Mouse (Mus musculus) gastrocnemius, adult 18-20 months (tissue): ENCODE results near the gene Cadps2. TPM values are rescaled to one million over a fixed set of nuclear protein-coding genes. Genes with fewer than 3 reads are reported as not detected.
A peak's percentile ranks its signal among the peaks of the same experiment; 100 is the strongest.

ENCODE experiments used
- DNase-seq: peaks from one replicate; pipeline ENCODE4 v3.0.0; 2021; ENCODE audit warnings: low spot score
- total RNA-seq, 2 experiments: library from RNA; stranded (reverse); gene quantifications; 2 replicates each; pipeline ENCODE4 v1.2.3; 2021

Gene Cadps2
- total RNA-seq, 2 experiments from 2014 or later, result 0.36 to 0.41 TPM

GRCm38 (mm10) chr6:23567651-23568050 is 271.6 kb downstream of the Cadps2 start:
- DNase-seq, result no peak

GRCm38 (mm10) chr6:23549874-23550273 is 289.3 kb downstream of the Cadps2 start:
- no peak for DNase-seq

GRCm38 (mm10) chr6:23523710-23524109 is 315.5 kb downstream of the Cadps2 start:
- no peak for DNase-seq

GRCm38 (mm10) chr6:23522556-23522955 is 316.7 kb downstream of the Cadps2 start:
- DNase-seq, result no peak

GRCm38 (mm10) chr6:23498611-23499010 is 340.6 kb downstream of the Cadps2 start:
- no peak for DNase-seq

DNA sequence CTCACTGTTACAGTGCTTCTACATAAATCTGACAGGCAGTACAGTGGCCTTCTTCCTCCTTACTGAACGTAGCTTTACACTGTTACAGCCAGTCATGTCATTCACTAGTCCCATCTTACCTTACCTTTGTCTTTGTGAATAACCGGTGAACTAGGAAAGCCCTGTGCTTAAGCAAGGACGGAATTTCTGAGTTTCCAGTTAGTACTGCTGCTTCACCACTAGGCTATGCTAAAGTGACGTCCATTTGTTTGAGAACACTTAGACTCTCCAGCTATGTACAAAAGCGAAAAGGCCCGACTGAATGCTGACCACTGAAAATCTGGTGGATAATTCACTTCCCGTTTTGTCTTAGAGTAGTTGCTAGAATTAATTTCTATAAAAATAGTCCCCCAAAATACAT is 347.4 kb downstream of the Cadps2 start:
- no peak for DNase-seq

DNA sequence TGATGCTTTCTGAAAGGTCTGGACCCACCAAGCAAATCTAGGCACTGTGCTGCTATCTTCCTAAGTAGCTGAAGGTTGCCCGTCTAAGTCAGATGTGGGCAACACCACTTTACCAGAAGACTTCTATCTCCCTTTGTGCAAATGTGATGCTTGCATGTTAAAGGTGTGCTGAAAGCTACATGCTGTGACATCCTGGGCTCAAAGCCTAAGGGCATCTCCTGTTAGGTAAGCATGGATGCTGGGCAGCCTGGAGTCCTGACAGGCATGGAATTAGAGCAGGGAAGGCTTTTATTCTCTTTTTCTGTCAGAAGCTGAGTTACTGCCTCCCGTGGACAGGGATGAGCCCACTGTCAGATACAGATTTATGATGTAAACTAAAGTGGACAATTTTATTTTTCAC is 348.8 kb downstream of the Cadps2 start:
- no peak for DNase-seq

DNA sequence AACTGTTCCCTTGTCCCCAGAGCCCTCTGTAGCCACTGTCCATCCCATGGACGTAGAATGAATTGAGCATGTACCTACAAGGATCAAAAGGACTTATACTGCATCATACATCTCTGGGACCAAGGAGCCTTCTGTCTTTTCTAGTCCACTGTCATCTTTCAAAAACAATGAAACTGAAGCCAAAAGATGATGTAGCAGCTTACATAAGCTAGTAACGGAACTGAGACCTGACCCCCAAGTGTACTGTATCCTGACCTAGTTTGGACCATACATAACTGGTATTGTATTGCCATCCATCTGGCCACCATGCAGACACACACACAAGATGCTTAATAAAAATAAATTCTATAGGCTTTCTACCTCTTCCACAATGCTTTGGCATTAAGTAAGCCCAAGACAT is 350.2 kb downstream of the Cadps2 start:
- DNase-seq, result no peak

GRCm38 (mm10) chr6:23472686-23473085 is 366.5 kb downstream of the Cadps2 start:
- DNase-seq, result no peak

- no peak for DNase-seq
Observed at GRCm38 (mm10) chr6:23471830-23472229, 367.4 kb downstream of the Cadps2 start.

- DNase-seq, result no peak
Observed at GRCm38 (mm10) chr6:23467885-23468284, 371.3 kb downstream of the Cadps2 start.

DNA sequence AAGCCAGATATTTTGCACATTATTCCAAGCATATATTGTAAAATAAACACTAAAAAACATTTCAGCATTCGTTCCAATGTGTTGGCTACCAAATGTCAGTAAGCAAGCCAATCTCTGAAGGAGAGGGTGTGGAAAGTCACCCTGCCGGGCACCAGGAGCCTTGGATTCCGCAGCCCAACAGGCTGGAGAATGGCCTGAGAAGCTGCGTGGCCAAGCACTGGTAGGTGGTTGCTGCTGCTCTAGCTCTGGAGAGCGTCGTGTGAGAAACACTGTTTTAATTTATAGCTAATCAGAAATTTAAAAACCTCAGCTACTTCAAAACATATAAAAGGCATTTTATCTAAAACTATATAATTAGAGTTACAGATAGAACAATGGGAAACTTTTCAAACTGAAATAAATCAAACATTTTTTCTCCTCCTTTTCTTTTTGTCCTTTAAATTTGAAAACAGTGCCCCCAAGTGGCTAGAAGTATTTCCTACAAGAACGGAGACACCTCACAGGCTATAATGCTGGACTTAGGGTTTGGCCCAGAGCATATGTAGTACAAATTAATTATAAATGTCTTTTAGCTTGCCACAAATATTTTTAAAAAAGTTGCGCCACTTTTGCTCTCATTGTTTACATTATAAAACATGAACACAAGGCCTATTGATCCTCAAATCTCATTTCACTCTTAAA is 376.5 kb downstream of the Cadps2 start:
- DNase-seq, result no peak

- DNase-seq, result peak; percentile 3
Observed at GRCm38 (mm10) chr6:23457748-23458147, 381.5 kb downstream of the Cadps2 start.

DNA sequence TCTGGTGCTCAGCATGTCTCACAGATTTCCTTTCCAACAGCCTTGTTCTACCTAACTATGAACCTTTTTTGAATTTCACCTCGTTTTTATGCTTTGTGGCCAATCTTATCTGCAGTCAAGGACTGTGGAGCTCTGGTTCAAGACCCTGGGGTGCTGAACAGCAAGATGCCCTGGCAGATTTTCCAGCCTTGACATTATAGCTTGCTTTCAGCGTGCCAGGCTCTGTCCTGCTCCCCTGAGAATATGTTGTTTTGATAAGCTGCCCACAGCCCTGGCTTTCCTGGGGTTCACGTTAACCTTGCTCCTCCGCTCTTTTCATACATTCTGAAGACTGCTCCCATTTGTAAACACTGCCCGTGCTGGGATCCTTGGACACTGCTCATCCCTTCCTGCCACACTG is 385.3 kb downstream of the Cadps2 start:
- no peak for DNase-seq

- no peak for DNase-seq
Observed at GRCm38 (mm10) chr6:23439897-23440296, 399.3 kb downstream of the Cadps2 start.

DNA sequence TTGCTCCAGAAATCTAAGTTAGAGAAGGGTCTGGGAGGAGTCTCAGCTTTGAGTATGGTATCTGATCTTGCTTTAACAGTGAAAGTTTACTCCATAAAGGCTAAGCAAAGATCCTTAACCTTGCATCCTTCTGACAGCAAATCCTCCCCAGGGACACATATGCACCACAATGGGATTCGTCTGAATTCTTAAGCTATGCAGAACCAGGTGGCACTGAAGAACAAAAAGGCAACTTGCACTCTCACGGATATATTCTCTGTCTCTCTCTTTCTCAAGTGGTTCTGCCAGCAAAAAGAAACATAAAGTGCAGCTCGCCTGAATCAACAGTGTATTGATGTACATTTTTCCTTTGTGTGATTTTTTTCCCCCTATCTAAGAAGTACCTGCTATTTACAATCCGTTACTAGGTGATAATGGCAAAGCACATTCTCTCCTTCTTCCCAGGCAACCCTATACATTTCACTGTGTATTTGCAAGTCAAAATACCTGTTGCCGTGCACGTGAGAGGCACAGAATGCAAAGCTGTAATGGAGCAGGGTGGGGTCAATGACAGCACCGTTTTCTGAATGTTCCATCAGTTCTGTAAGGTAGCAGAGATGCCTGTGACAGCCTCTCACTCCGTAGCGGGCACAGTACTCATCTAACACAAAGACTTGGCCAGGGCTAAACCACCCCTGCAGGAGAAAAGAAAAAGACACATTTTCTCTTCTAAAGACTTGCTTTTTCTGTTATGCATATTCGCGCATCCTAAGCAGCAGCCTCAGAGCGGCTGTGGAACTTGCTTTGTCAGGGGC is 428.8 kb downstream of the Cadps2 start:
- DNase-seq, result no peak

DNA sequence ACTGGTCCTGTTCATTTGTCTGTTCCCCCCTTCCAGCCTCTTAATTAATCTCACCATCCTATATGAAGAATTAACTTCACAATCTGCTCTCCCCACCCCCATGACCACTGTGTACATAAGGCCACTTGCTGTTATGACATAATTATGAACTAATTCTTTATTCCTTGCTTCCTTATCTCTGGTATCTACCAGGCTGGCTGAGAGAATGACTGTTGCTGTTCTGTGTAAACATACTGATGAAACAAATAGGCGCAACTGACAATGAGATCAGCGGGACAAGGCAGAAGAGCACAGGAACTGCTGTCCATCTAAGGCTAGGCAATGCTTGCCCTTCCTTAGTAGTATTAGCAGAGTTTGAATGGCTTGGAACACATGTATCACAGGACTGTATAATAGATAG is 445.1 kb downstream of the Cadps2 start:
- no peak for DNase-seq

DNA sequence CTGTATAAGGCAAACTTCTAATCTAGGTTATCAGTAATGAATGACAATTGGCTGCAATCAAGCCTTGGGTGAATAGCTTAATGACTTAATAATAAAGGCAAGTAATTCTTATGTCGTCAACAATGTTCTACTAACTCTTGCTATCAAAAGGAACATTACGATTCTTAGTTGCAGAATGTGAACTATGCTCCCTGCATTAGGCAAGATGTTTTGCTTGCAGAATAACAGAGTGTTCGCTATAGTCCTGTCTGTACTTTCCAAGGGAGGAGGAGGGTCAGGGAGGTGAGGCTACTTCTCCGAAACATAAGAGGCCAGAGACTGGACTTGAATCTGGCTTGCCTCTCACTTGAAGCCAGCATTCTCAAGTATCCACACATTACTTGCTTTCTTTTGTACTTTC is 446.5 kb downstream of the Cadps2 start:
- no peak for DNase-seq

GRCm38 (mm10) chr6:23386711-23387110 is 452.5 kb downstream of the Cadps2 start:
- no peak for DNase-seq

GRCm38 (mm10) chr6:23383004-23383347 is 456.2 kb downstream of the Cadps2 start:
- DNase-seq, result no peak

GRCm38 (mm10) chr6:23382283-23383003 is 456.8 kb downstream of the Cadps2 start:
- DNase-seq, result no peak

DNA sequence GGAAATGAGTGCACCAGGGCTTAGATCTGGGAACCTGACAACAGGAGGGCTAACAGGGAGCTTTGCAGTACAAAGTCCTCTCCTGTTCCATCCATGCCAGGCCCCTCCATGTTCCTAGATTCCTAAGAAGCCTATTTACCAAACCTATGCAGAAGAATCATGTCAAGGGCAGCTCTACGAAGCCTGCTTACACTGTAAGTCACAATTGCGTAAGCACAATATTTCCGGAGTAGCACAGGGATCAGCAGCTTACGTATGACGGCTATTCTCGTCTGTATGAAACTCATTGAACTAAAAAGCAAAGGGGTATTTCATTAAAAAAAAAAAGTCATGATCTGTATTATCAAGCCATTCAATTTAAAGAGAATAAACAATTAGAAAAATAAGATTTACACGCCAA is 462.9 kb downstream of the Cadps2 start:
- no peak for DNase-seq
